Mouse (Mus musculus) E14TG2a.4 (cell line): ENCODE measurements around the gene Anln.
"Not testable (repeated sequence)": the region's sequence is repeated elsewhere in the genome, so short reads cannot be mapped to it uniquely, and the experiment has no call there.

ENCODE experiments used
- CTCF ChIP-seq: conservative IDR thresholded peaks from 2 replicates; pipeline ENCODE4 v1.5.1; 2014; ENCODE audit warnings: low read length
- NANOG ChIP-seq: IDR thresholded peaks from 2 replicates; pipeline ENCODE4 v1.6.1; 2014; ENCODE audit warnings: borderline replicate concordance, low read length, mixed read lengths
- POU5F1 ChIP-seq: IDR thresholded peaks from 2 replicates; pipeline ENCODE4 v1.6.1; 2014; ENCODE audit warnings: low read length, borderline replicate concordance

DNA sequence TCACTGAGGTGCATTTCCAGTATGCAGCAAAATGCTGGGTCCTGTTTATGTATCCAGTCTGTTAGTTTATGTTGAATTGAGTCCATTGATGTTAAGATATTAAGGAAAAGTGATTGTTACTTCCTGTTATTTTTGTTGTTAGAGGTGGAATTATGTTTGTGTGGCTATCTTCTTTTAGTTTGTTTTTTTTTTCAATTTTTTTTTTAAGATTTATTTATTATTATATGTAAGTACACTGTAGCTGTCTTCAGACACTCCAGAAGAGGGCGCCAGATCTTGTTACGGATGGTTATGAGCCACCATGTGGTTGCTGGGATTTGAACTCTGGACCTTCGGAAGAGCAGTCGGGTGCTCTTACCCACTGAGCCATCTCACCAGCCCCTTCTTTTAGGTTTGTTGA, 18.6 kb upstream of the Anln start:
- TF ChIP-seq CTCF = peak; percentile 22; the same call in 1 of the 2 replicates
- not testable (repeated sequence) for TF ChIP-seq POU5F1, NANOG
